Mouse (Mus musculus) stomach, embryonic 16.5 days (tissue): ENCODE measurements around the gene Gm11492. TPM values are rescaled to one million over a fixed set of nuclear protein-coding genes. Genes with fewer than 3 reads are reported as not detected.
A peak's percentile ranks its signal among the peaks of the same experiment; 100 is the strongest.

Experiments used
- ATAC-seq: fragments of 200-750 bp; cut with Nextera tagmentation; 2 replicates; pipeline ENCODE4 v1.8.0; 2017; ENCODE audit warnings: moderate number of reproducible peaks, moderate TSS enrichment; ENCODE audit not compliant: insufficient read depth, low FRiP score
- H3K27ac ChIP-seq: fragments of 300-500 bp; sonication (generic); 2 replicates; pipeline ENCODE4 v1.5.1; 2014; ENCODE audit warnings: low read length
- H3K27me3 ChIP-seq: fragments of 300-500 bp; sonication (generic); 2 replicates; pipeline ENCODE4 v1.6.1; 2014; ENCODE audit warnings: low read length, control low read depth, mixed read lengths; ENCODE audit not compliant: control insufficient read depth, insufficient read depth
- H3K36me3 ChIP-seq: fragments of 300-500 bp; sonication (generic); 2 replicates; pipeline ENCODE4 v1.6.1; 2014; ENCODE audit warnings: low read length; ENCODE audit not compliant: control insufficient read depth, insufficient read depth
- H3K4me1 ChIP-seq: fragments of 300-500 bp; sonication (generic); 2 replicates; pipeline ENCODE4 v1.6.1; 2014; ENCODE audit warnings: low read length, control low read depth, mixed read lengths; ENCODE audit not compliant: control insufficient read depth, insufficient read depth
- H3K4me2 ChIP-seq: fragments of 300-500 bp; sonication (generic); 2 replicates; pipeline ENCODE4 v1.6.1; 2014; ENCODE audit warnings: low read depth, low read length, mixed read lengths
- H3K4me3 ChIP-seq: fragments of 300-500 bp; sonication (generic); replicated peaks from 2 replicates; pipeline ENCODE4 v1.5.1; 2014; ENCODE audit warnings: mild to moderate bottlenecking, low read length
- H3K9ac ChIP-seq: fragments of 300-500 bp; sonication (generic); 2 replicates; pipeline ENCODE4 v1.6.1; 2014; ENCODE audit warnings: low read length
- H3K9me3 ChIP-seq: fragments of 300-500 bp; sonication (generic); replicated peaks from 2 replicates; pipeline ENCODE4 v1.6.1; 2016; ENCODE audit warnings: low read length, control low read depth; ENCODE audit not compliant: control insufficient read depth
- WGBS: fragments of 180-500 bp; shearing (Covaris S2); extraction: QIAGEN DNeasy Blood & Tissue Kit; methylation state at CpG from one replicate; pipeline ENCODE4 v1.1.7; 2014; 5-methylcytosine and 5-hydroxymethylcytosine counted together
- polyA plus RNA-seq: library from polyadenylated mRNA; unstranded; fragments of >200 nt; fragmentation: Nextera tagmentation; extraction: Ambion mirVana; gene quantifications from 2 replicates; pipeline ENCODE4 v1.2.1, GENCODE M21; 2015

Gm11492 gene
- polyA plus RNA-seq, 1 experiment from 2014 or later, result not detected

GRCm38 (mm10) chr11:87583291-87584034 is 17.0 kb downstream of the Gm11492 start:
- Histone ChIP-seq H3K4me2 (no peak overlapping the region), H3K27me3 (no peaks in the 10 kb centered on the region), H3K9ac (no peak overlapping the region), H3K4me1 (no peaks in the 10 kb centered on the region), H3K36me3 (no peaks in the 10 kb centered on the region), H3K27ac (no peak overlapping the region), H3K9me3 (no peaks in the 10 kb centered on the region), H3K4me3 (no peak overlapping the region)
- WGBS, result 77% methylated on average over 6 of the region's 6 CpGs
- ATAC-seq, result no peak

- 64% methylated on average over 10 of the region's 10 CpGs for WGBS
- Histone ChIP-seq H3K4me1 (peaks cover 2% of the 10 kb centered on the region), H3K4me3 (no peak overlapping the region), H3K27me3 (no peaks in the 10 kb centered on the region), H3K9ac (no peak overlapping the region), H3K27ac (0 out of 2 replicates have a peak overlapping the region, but pooled peaks have one; percentile 51), H3K4me2 (no peak overlapping the region), H3K9me3 (no peaks in the 10 kb centered on the region), H3K36me3 (no peaks in the 10 kb centered on the region)
- ATAC-seq, result no peak
These were observed 18.5 kb downstream of the Gm11492 start for GRCm38 (mm10) chr11:87584711-87585505.

GRCm38 (mm10) chr11:87587211-87587874 is 20.9 kb downstream of the Gm11492 start:
- Histone ChIP-seq H3K4me1 (peaks cover 12% of the 10 kb centered on the region), H3K9me3 (no peaks in the 10 kb centered on the region), H3K9ac (no peak overlapping the region), H3K4me3 (no peak overlapping the region), H3K4me2 (no peak overlapping the region), H3K36me3 (no peaks in the 10 kb centered on the region), H3K27me3 (no peaks in the 10 kb centered on the region), H3K27ac (no peak overlapping the region)
- no peak for ATAC-seq
- 86% methylated on average over 5 of the region's 5 CpGs for WGBS

- 0 out of 2 replicates have a peak overlapping the region, but pooled peaks have one; percentile 85 for H3K4me2 ChIP-seq
- H3K36me3 ChIP-seq, result no peaks in the 10 kb centered on the region
- H3K9ac ChIP-seq, result 0 out of 2 replicates have a peak overlapping the region, but pooled peaks have one; percentile 40
- H3K9me3 ChIP-seq, result no peaks in the 10 kb centered on the region
- no peaks in the 10 kb centered on the region for H3K27me3 ChIP-seq
- ATAC-seq, result no peak
- H3K4me1 ChIP-seq, result peaks cover 26% of the 10 kb centered on the region
- no peak overlapping the region for H3K4me3 ChIP-seq
- H3K27ac ChIP-seq, result no peak overlapping the region
- WGBS, result 91% methylated on average over 8 of the region's 8 CpGs
These were observed 23.2 kb downstream of the Gm11492 start for GRCm38 (mm10) chr11:87589605-87590004.

GRCm38 (mm10) chr11:87590841-87591525 is 24.5 kb downstream of the Gm11492 start:
- peak overlapping the region; percentile 85 for H3K4me2 ChIP-seq
- peak overlapping the region; percentile 80 for H3K9ac ChIP-seq
- peaks cover 29% of the 10 kb centered on the region for H3K4me1 ChIP-seq
- H3K27ac ChIP-seq, result peak overlapping the region; percentile 87
- H3K27me3 ChIP-seq, result no peaks in the 10 kb centered on the region
- H3K36me3 ChIP-seq, result no peaks in the 10 kb centered on the region
- no peak for ATAC-seq
- peak overlapping the region; percentile 68 for H3K4me3 ChIP-seq
- WGBS, result 1% methylated on average over 25 of the region's 25 CpGs
- no peaks in the 10 kb centered on the region for H3K9me3 ChIP-seq

GRCm38 (mm10) chr11:87591526-87592353 is 25.3 kb downstream of the Gm11492 start, which contains the start of gene Mtmr4:
Gene Mtmr4, plus strand, starts transcription at chr11:87592162.
- Histone ChIP-seq H3K36me3 (no peaks in the 10 kb centered on the region), H3K9ac (peak within 1 kb of the TSS; percentile 90), H3K27ac (peak within 1 kb of the TSS; percentile 97), H3K4me1 (peaks cover 36% of the 10 kb centered on the region), H3K9me3 (no peaks in the 10 kb centered on the region), H3K4me3 (peak within 1 kb of the TSS; percentile 78), H3K27me3 (no peaks in the 10 kb centered on the region), H3K4me2 (peak within 1 kb of the TSS; percentile 85)
- WGBS, result under 1% methylated on average over 61 of the region's 61 CpGs
- peak; percentile 97 for ATAC-seq

GRCm38 (mm10) chr11:87592354-87592695 is 25.9 kb downstream of the Gm11492 start:
- Histone ChIP-seq H3K27ac (peak overlapping the region; percentile 97), H3K4me3 (peak overlapping the region; percentile 78), H3K9me3 (no peaks in the 10 kb centered on the region), H3K4me2 (peak overlapping the region; percentile 78), H3K9ac (peak overlapping the region; percentile 90), H3K27me3 (no peaks in the 10 kb centered on the region), H3K4me1 (peaks cover 37% of the 10 kb centered on the region), H3K36me3 (no peaks in the 10 kb centered on the region)
- no peak for ATAC-seq
- under 1% methylated on average over 14 of the region's 15 CpGs for WGBS
